Mouse (Mus musculus) heart, embryonic 15.5 days (tissue): ENCODE measurements around the gene Tbx6. TPM values are rescaled to one million over a fixed set of nuclear protein-coding genes. Genes with fewer than 3 reads are reported as not detected.

Source experiments
- polyA plus RNA-seq: library from polyadenylated mRNA; unstranded; fragments of >200 nt; fragmentation: Nextera tagmentation; extraction: Ambion mirVana; gene quantifications from 2 replicates; pipeline ENCODE4 v1.2.1, GENCODE M21; 2015

The Tbx6 gene
- polyA plus RNA-seq, 1 experiment from 2014 or later, result 0.34 TPM

Other genes starting within 250 kb of the Tbx6 start
- gene Eif3c, start 215.1 kb upstream of the Tbx6 start, polyA plus RNA-seq, result 114 and 119 TPM in 2 replicates
- gene Apobr, start 196.5 kb upstream of the Tbx6 start, polyA plus RNA-seq, result 0.34 and 0.81 TPM in 2 replicates
- gene Cln3, start 195.7 kb upstream of the Tbx6 start, polyA plus RNA-seq, result 17.6 and 20.7 TPM in 2 replicates
- 0.13 and 0.23 TPM in 2 replicates for gene Il27, start 186.5 kb upstream of the Tbx6 start, polyA plus RNA-seq
- gene Nupr1, start 150.6 kb upstream of the Tbx6 start, polyA plus RNA-seq, result 14.2 and 19.8 TPM in 2 replicates
- 21.0 and 33.5 TPM in 2 replicates for gene Sgf29, start 132.2 kb upstream of the Tbx6 start, polyA plus RNA-seq
- 13.0 and 14.2 TPM in 2 replicates for gene Sult1a1, start 105.1 kb upstream of the Tbx6 start, polyA plus RNA-seq
- gene Bola2, start 86.1 kb upstream of the Tbx6 start, polyA plus RNA-seq, result 87.6 and 98.0 TPM in 2 replicates
- 6.7 and 7.7 TPM in 2 replicates for gene Slx1b, start 85.7 kb upstream of the Tbx6 start, polyA plus RNA-seq
- gene Coro1a, start 73.7 kb upstream of the Tbx6 start, polyA plus RNA-seq, result 13.5 and 71.8 TPM in 2 replicates
- gene Mapk3, start 21.9 kb upstream of the Tbx6 start, polyA plus RNA-seq, result 51.0 and 66.8 TPM in 2 replicates
- gene Gdpd3, start 15.1 kb upstream of the Tbx6 start, polyA plus RNA-seq, result 1.2 and 1.3 TPM in 2 replicates
- 78.1 and 90.5 TPM in 2 replicates for gene Ypel3, start 4.5 kb upstream of the Tbx6 start, polyA plus RNA-seq
- gene Ppp4c, start 11.0 kb downstream of the Tbx6 start, polyA plus RNA-seq, result 120 and 149 TPM in 2 replicates
- 0.69 and 1.3 TPM in 2 replicates for gene Fam57b, start 16.2 kb downstream of the Tbx6 start, polyA plus RNA-seq
- not detected in 2 replicates for gene 4930451I11Rik, start 50.2 kb downstream of the Tbx6 start, polyA plus RNA-seq
- gene Doc2a, start 65.9 kb downstream of the Tbx6 start, polyA plus RNA-seq, result 0.53 TPM in 1 of 2 replicates, not detected in the other
- gene Hirip3, start 80.5 kb downstream of the Tbx6 start, polyA plus RNA-seq, result 14.3 and 24.2 TPM in 2 replicates
- gene Ino80e, start 80.9 kb downstream of the Tbx6 start, polyA plus RNA-seq, result 50.4 and 56.9 TPM in 2 replicates
- 29.0 and 36.4 TPM in 2 replicates for gene Taok2, start 103.2 kb downstream of the Tbx6 start, polyA plus RNA-seq
- gene Tmem219, start 141.4 kb downstream of the Tbx6 start, polyA plus RNA-seq, result 19.2 and 23.0 TPM in 2 replicates
- 12.3 and 14.8 TPM in 2 replicates for gene Kctd13, start 147.4 kb downstream of the Tbx6 start, polyA plus RNA-seq
- gene Asphd1, start 168.1 kb downstream of the Tbx6 start, polyA plus RNA-seq, result 0.08 and 0.20 TPM in 2 replicates
- gene Sez6l2, start 169.1 kb downstream of the Tbx6 start, polyA plus RNA-seq, result 0.65 and 0.83 TPM in 2 replicates
- gene Cdipt, start 194.4 kb downstream of the Tbx6 start, polyA plus RNA-seq, result 67.4 and 86.6 TPM in 2 replicates
- 0.85 and 1.6 TPM in 2 replicates for gene Cdiptos, start 194.6 kb downstream of the Tbx6 start, polyA plus RNA-seq
- gene Mvp, start 233.1 kb downstream of the Tbx6 start, polyA plus RNA-seq, result 14.5 and 18.1 TPM in 2 replicates
- gene Pagr1b, start 235.0 kb downstream of the Tbx6 start, polyA plus RNA-seq, result 0.74 TPM in 1 of 2 replicates, not detected in the other
- gene Pagr1a, start 235.9 kb downstream of the Tbx6 start, polyA plus RNA-seq, result 59.7 and 73.1 TPM in 2 replicates
- 15.7 and 16.6 TPM in 2 replicates for gene Gm42742, start 239.6 kb downstream of the Tbx6 start, polyA plus RNA-seq
- gene Prrt2, start 239.7 kb downstream of the Tbx6 start, polyA plus RNA-seq, result 1.9 and 4.1 TPM in 2 replicates
- gene Maz, start 245.6 kb downstream of the Tbx6 start, polyA plus RNA-seq, result 35.6 and 53.7 TPM in 2 replicates